Mouse (Mus musculus) cerebellum, adult 2 months (tissue): ENCODE results near the gene Ubr4. TPM values are rescaled to one million over a fixed set of nuclear protein-coding genes. Genes with fewer than 3 reads are reported as not detected.
"Not testable (repeated sequence)": the region's sequence is repeated elsewhere in the genome, so short reads cannot be mapped to it uniquely, and the experiment has no call there.

Experiments used
- DNase-seq, 2 experiments: peaks; one replicate each; pipeline ENCODE4 v3.0.0; 2021
- H3K27ac ChIP-seq: fragments of 200-500 bp; 2 replicates; pipeline ENCODE4 v1.5.1; 2012; ENCODE audit warnings: low read length, control low read depth, inconsistent platforms; ENCODE audit not compliant: insufficient read depth
- H3K27me3 ChIP-seq: fragments of 200-500 bp; 2 replicates; pipeline ENCODE4 v1.6.1; 2012; ENCODE audit warnings: inconsistent platforms, mild to moderate bottlenecking, low read length, moderate library complexity; ENCODE audit not compliant: control insufficient read depth, insufficient read depth
- H3K4me1 ChIP-seq: fragments of 200-500 bp; 2 replicates; pipeline ENCODE4 v1.6.1; 2011; ENCODE audit warnings: low read length; ENCODE audit not compliant: control insufficient read depth, insufficient read depth
- H3K4me3 ChIP-seq: fragments of 200-500 bp; replicated peaks from 2 replicates; pipeline ENCODE3; 2011; ENCODE audit warnings: mild to moderate bottlenecking, low read depth, low read length, control low read depth; ENCODE audit not compliant: insufficient read depth
- CTCF ChIP-seq: fragments of 200-500 bp; IDR thresholded peaks from 2 replicates; pipeline ENCODE4 v1.5.1; 2011; ENCODE audit warnings: low read depth, mild to moderate bottlenecking, control low read depth, low read length, moderate library complexity, borderline replicate concordance; ENCODE audit not compliant: insufficient read depth
- POLR2A ChIP-seq: fragments of 200-500 bp; IDR thresholded peaks from 2 replicates; pipeline ENCODE4 v1.6.1; 2011; ENCODE audit warnings: low read length, control low read depth, borderline replicate concordance; ENCODE audit not compliant: insufficient read depth
- WGBS: fragments of 180-500 bp; shearing (Covaris S2); methylation state at CpG from one replicate; pipeline ENCODE4 v1.1.7; 2018; 5-methylcytosine and 5-hydroxymethylcytosine counted together
- polyA plus RNA-seq: library from polyadenylated mRNA; depleted of rRNA; stranded (reverse); fragments of >200 nt; gene quantifications from 2 replicates; pipeline ENCODE4 v1.2.3, GENCODE M21; 2012

The Ubr4 gene
- polyA plus RNA-seq, 1 experiment, result 256 TPM

DNA sequence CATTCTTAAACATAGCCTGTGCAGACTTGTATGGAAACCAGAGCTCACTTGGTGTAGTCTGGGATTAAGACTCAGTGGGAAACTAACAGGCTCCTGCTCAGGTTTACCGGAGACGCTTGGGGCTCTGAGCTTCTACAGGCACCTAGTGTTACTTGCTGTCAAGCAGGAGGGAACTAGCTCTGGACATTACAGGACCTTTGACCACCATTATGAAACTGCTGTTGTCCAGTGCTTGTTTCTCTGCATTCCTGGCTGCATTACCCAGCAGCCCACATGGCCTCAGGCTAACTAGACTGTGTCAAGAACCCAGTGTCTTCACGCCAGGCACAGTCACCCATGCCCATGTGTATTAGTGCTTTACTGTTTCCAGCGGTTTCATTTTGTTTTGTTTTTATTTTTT, 20.7 kb downstream of the Ubr4 start:
- WGBS, result 93% methylated on average over 4 of the region's 4 CpGs
- H3K4me3 ChIP-seq, result no peak overlapping the region
- no peaks in the 10 kb centered on the region for H3K27me3 ChIP-seq
- no peak for DNase-seq
- H3K4me1 ChIP-seq, result no peaks in the 10 kb centered on the region
- H3K27ac ChIP-seq, result no peak overlapping the region
- TF ChIP-seq CTCF (no peak), POLR2A (no peak)

GRCm38 (mm10) chr4:139373531-139373930, 21.1 kb downstream of the Ubr4 start:
- WGBS, result 94% methylated on average over 10 of the region's 10 CpGs
- no peaks in the 10 kb centered on the region for H3K4me1 ChIP-seq
- no peak overlapping the region for H3K27ac ChIP-seq
- no peak overlapping the region for H3K4me3 ChIP-seq
- no peaks in the 10 kb centered on the region for H3K27me3 ChIP-seq
- no peak for DNase-seq
- TF ChIP-seq POLR2A (no peak), CTCF (no peak)

DNA sequence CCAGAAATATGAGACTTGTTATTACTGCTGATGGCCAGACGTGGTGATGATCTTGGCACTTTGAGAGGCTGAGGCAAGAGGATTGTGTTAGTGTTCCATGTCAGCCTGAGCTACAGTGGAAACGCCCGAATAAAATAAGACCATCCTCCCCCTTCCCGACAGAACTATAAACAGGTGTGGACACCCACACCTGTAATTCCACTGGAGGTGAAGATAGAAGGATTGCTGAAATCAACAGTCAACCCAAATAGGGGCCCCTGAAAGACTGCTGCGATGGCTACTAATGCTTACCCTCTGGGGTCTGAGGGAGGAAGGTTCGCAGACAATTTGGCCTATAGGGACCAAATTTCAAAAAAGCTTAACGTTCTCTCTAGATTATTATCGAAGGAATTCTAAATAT, 27.3 kb downstream of the Ubr4 start:
- peak in 1 of 2 experiments; percentile 6 for DNase-seq
- Histone ChIP-seq H3K27me3 (no peaks in the 10 kb centered on the region), H3K4me3 (peak overlapping the region; percentile 88), H3K4me1 (no peaks in the 10 kb centered on the region), H3K27ac (no peak overlapping the region)
- TF ChIP-seq CTCF (no peak), POLR2A (no peak)
- 11% methylated on average over 8 of the region's 8 CpGs for WGBS

GRCm38 (mm10) chr4:139380207-139380748, 27.9 kb downstream of the Ubr4 start:
- peak; percentile 100 for DNase-seq
- TF ChIP-seq POLR2A (peak; percentile 80; the same call in 1 of the 2 replicates), CTCF (no peak)

GRCm38 (mm10) chr4:139380775-139381451, 28.5 kb downstream of the Ubr4 start:
- Histone ChIP-seq H3K27ac (0 out of 2 replicates have a peak overlapping the region, but pooled peaks have one; percentile 45), H3K4me3 (peak overlapping the region; percentile 56), H3K27me3 (no peaks in the 10 kb centered on the region), H3K4me1 (no peaks in the 10 kb centered on the region)
- DNase-seq, result no peak
- WGBS, result 4% methylated on average over 43 of the region's 44 CpGs
- TF ChIP-seq CTCF (no peak), POLR2A (no peak)

More at GRCm38 (mm10) chr4:139380207-139380748, 27.9 kb downstream of the Ubr4 start:
- Histone ChIP-seq H3K27ac (peak overlapping the region; percentile 60), H3K4me3 (peak overlapping the region; percentile 88), H3K4me1 (no peaks in the 10 kb centered on the region), H3K27me3 (no peaks in the 10 kb centered on the region)
- WGBS, result under 1% methylated on average over 54 of the region's 54 CpGs

- no peak for DNase-seq
- no peaks in the 10 kb centered on the region; the same call in 1 of the 2 replicates for H3K27me3 ChIP-seq
- no peak overlapping the region for H3K27ac ChIP-seq
- WGBS, result 35% methylated on average over 4 of the region's 4 CpGs
- H3K4me1 ChIP-seq, result no peaks in the 10 kb centered on the region
- TF ChIP-seq CTCF (no peak), POLR2A (no peak)
- peak overlapping the region; percentile 56 for H3K4me3 ChIP-seq
Measured at GRCm38 (mm10) chr4:139381452-139381845, 29.0 kb downstream of the Ubr4 start.

- H3K27me3 ChIP-seq, result no peaks in the 10 kb centered on the region; the same call in 1 of the 2 replicates
- H3K4me3 ChIP-seq, result no peak overlapping the region
- DNase-seq, result no peak
- H3K27ac ChIP-seq, result no peak overlapping the region
- WGBS, result 56% methylated on average over 7 of the region's 7 CpGs
- H3K4me1 ChIP-seq, result peaks cover 3% of the 10 kb centered on the region; the same call in 1 of the 2 replicates
- TF ChIP-seq CTCF (no peak), POLR2A (no peak)
Measured at GRCm38 (mm10) chr4:139382231-139382630, 29.8 kb downstream of the Ubr4 start.

DNA sequence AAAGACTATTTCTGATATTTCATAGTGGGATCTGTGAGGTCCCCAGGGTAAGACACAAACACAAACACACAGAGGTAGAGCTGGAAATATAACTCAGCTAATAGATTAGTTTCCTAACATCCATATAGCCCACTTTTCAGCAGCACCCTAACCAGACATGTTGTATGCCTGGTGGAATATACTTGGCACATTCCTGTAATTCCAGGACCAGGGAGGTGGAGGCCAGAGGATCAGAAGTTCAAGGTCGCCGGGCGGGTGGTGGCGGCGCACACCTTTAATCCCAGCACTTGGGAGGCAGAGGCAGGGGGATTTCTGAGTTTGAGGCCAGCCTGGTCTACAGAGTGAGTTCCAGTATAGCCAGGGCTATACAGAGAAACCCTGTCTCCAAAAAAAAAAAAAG, 33.4 kb downstream of the Ubr4 start:
- not testable (repeated sequence) for DNase-seq, H3K27ac ChIP-seq, H3K4me3 ChIP-seq, H3K4me1 ChIP-seq, H3K27me3 ChIP-seq
- 91% methylated on average over 5 of the region's 5 CpGs for WGBS
